Mouse (Mus musculus): Measurements from ENCODE around the gene Hist1h3f. TPM values are rescaled to one million over a fixed set of nuclear protein-coding genes. Genes with fewer than 3 reads are reported as not detected.

The Hist1h3f gene
- total RNA-seq (2014; rRNA removed) (154 and 239 TPM in 2 replicates), polyA plus RNA-seq (2015; fragmentation: Nextera tagmentation; extraction: Ambion mirVana) (0.21 and 0.23 TPM in 2 replicates)

DNA sequence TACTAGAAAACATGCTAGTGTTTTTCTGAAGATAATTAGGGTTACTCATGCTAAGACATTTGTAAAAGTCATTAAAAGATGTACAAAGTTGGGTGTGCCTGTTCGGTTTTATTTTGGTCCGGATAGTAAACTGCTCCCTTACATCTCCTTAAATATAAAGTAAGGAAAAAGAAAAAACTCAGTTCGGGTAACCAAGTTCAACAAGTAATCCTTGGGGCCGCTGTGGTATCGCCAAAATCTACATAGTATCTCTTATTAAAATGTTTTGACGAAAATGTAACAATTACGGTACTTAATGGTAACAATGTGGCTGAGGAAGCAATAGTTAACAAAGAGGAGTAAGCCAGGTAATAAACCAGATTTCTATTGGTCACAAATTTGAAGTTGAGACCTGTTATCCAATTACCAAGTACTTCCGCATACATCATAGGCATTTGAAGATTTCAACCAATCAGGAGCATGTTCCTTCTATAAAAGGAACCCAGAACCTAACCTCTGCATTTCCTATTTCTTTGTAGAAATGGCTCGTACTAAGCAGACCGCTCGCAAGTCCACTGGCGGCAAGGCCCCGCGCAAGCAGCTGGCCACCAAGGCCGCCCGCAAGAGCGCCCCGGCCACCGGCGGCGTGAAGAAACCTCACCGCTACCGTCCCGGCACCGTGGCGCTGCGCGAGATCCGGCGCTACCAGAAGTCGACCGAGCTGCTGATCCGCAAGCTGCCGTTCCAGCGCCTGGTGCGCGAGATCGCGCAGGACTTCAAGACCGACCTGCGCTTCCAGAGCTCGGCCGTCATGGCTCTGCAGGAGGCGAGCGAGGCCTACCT is at the start of gene Hist1h3f:
Hist1h3f (plus strand) TSS at position 88 of the 822 bp plus-strand sequence.
- H3K4me3 ChIP-seq (ENCODE audit: low read depth, low read length), result peak within 1 kb of the TSS; percentile 45
- H3K9me3 ChIP-seq (ENCODE audit: low read length), result no peaks in the 10 kb centered on the region
- DNase-seq (ENCODE audit: low spot score) (peak; percentile 98), ATAC-seq (ENCODE audit: low FRiP score) (peak; percentile 96)
- H3K27ac ChIP-seq (ENCODE audit: low read depth, low read length), result peak within 1 kb of the TSS; percentile 75
- no peaks in the 10 kb centered on the region for H3K4me1 ChIP-seq (ENCODE audit: insufficient read depth, low read length)
- under 1% methylated on average over 24 of the region's 45 CpGs for WGBS
- TF ChIP-seq CTCF (IDR thresholded peaks at IDR 0.05), result no peak
- H3K27me3 ChIP-seq (ENCODE audit: insufficient read depth, low read length), result no peaks in the 10 kb centered on the region
- peak within 1 kb of the TSS; percentile 48; the same call in 1 of the 2 replicates for H3K9ac ChIP-seq (replicated peaks; ENCODE audit: low read length, poor library complexity, severe bottlenecking)
- no peaks in the 10 kb centered on the region for H3K36me3 ChIP-seq (ENCODE audit: insufficient read depth, low read length)
- H3K4me2 ChIP-seq (ENCODE audit: low read depth, low read length, poor library complexity, severe bottlenecking), result peak within 1 kb of the TSS; percentile 65

DNA sequence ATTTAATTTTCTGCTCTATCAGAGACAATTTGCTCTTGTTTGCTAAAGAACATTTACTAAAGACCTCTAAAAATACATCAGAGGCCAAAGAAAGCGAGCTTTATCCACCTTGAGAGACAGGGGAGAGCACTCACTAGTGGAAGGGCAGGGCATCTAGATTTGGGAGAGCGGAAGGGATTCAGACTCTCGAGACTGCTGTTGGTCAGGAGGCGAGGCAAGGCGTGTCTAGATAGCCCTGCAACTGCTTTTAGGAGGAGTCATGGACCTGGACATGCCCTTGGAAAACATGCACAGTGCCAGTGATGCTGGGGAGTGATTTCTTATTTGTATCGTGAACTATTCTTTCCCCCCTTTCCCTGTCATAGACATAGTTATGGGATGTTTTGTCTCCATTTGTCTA is 48.3 kb upstream of the Hist1h3f start:
- TF ChIP-seq CTCF (IDR thresholded peaks at IDR 0.05), result no peak
- DNase-seq (ENCODE audit: low spot score) (no peak), ATAC-seq (ENCODE audit: low FRiP score) (no peak)
- 0 out of 2 replicates have a peak, but pooled peaks cover 4% of the 10 kb centered on the region for H3K27me3 ChIP-seq (ENCODE audit: insufficient read depth, low read length)
- no peaks in the 10 kb centered on the region for H3K9me3 ChIP-seq (ENCODE audit: low read length)
- WGBS, result 84% methylated on average over 6 of the region's 6 CpGs
- no peak overlapping the region for H3K4me3 ChIP-seq (ENCODE audit: low read depth, low read length)
- H3K27ac ChIP-seq (ENCODE audit: low read depth, low read length), result no peak overlapping the region
- H3K4me1 ChIP-seq (ENCODE audit: insufficient read depth, low read length), result no peaks in the 10 kb centered on the region
- no peak overlapping the region for H3K4me2 ChIP-seq (ENCODE audit: low read depth, low read length, poor library complexity, severe bottlenecking)
- no peak overlapping the region for H3K9ac ChIP-seq (replicated peaks; ENCODE audit: low read length, poor library complexity, severe bottlenecking)
- H3K36me3 ChIP-seq (ENCODE audit: insufficient read depth, low read length), result no peaks in the 10 kb centered on the region

DNA sequence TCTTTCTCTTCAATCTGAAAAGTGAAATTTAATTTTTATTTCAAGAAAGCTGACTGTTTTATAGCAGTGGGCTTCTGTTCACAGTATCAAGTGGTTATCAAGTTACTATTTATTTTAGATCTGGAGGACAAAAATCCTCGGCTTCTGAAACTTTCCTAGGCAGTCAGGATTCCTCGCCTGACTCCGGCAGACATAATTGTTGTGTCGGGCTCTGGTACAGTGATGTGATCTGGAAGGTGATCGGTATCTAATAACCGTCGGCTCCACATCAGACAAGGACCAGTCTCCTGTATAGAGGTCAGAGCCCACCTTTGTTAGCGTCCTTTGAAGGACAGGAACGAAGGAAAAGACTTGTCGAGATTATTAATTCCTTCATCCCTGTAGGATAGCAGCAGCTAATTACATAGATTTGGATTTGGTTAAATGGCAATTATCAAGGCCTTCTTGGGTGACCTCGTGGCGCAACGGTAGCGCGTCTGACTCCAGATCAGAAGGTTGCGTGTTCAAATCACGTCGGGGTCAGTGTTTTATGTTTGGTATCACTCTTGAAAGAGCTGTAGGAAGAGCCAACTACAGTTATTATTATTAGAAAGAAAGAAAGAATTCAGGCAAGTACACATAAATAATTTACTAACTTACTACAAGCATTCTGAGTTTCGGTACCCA is 46.1 kb upstream of the Hist1h3f start:
- no peaks in the 10 kb centered on the region for H3K9me3 ChIP-seq (ENCODE audit: low read length)
- no peak for TF ChIP-seq CTCF (IDR thresholded peaks at IDR 0.05)
- ATAC-seq (ENCODE audit: low FRiP score) (no peak), DNase-seq (ENCODE audit: low spot score) (peak; percentile 46)
- 7% methylated on average over 19 of the region's 19 CpGs for WGBS
- H3K4me2 ChIP-seq (ENCODE audit: low read depth, low read length, poor library complexity, severe bottlenecking), result peak overlapping the region; percentile 45
- no peaks in the 10 kb centered on the region for H3K4me1 ChIP-seq (ENCODE audit: insufficient read depth, low read length)
- H3K27me3 ChIP-seq (ENCODE audit: insufficient read depth, low read length), result 0 out of 2 replicates have a peak, but pooled peaks cover 4% of the 10 kb centered on the region
- peak overlapping the region; percentile 31 for H3K4me3 ChIP-seq (ENCODE audit: low read depth, low read length)
- H3K36me3 ChIP-seq (ENCODE audit: insufficient read depth, low read length), result no peaks in the 10 kb centered on the region
- H3K27ac ChIP-seq (ENCODE audit: low read depth, low read length), result no peak overlapping the region
- H3K9ac ChIP-seq (replicated peaks; ENCODE audit: low read length, poor library complexity, severe bottlenecking), result no peak overlapping the region

DNA sequence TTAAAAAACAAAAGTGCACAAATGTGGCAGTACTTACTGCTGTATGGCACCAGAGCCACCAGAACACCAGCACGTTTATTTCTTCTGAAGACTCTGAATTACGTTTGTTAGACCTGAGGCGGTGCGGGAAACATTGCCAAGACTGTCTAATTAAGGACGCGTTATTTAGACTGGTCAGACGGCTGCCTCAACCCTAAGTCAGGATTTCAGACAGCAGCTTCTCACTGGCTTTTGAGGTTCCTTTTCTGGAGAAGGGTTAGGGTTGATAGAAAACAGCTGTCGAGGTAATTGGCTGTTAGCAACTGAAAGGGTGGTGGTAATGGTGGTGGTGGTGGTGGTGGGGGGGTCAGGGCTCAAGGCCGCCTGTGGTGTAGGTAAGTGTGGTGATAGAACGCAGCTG is 45.2 kb upstream of the Hist1h3f start:
- DNase-seq (ENCODE audit: low spot score), result no peak
- 0 out of 2 replicates have a peak, but pooled peaks cover 4% of the 10 kb centered on the region for H3K27me3 ChIP-seq (ENCODE audit: insufficient read depth, low read length)
- no peak for TF ChIP-seq CTCF (IDR thresholded peaks at IDR 0.05)
- no peak overlapping the region for H3K27ac ChIP-seq (ENCODE audit: low read depth, low read length)
- peak overlapping the region; percentile 45 for H3K4me2 ChIP-seq (ENCODE audit: low read depth, low read length, poor library complexity, severe bottlenecking)
- no peaks in the 10 kb centered on the region for H3K9me3 ChIP-seq (ENCODE audit: low read length)
- H3K4me3 ChIP-seq (ENCODE audit: low read depth, low read length), result peak overlapping the region; percentile 31
- WGBS, result 11% methylated on average over 10 of the region's 10 CpGs
- no peak overlapping the region for H3K9ac ChIP-seq (replicated peaks; ENCODE audit: low read length, poor library complexity, severe bottlenecking)
- H3K4me1 ChIP-seq (ENCODE audit: insufficient read depth, low read length), result no peaks in the 10 kb centered on the region
- no peaks in the 10 kb centered on the region for H3K36me3 ChIP-seq (ENCODE audit: insufficient read depth, low read length)
- ATAC-seq (ENCODE audit: low FRiP score), result no peak

DNA sequence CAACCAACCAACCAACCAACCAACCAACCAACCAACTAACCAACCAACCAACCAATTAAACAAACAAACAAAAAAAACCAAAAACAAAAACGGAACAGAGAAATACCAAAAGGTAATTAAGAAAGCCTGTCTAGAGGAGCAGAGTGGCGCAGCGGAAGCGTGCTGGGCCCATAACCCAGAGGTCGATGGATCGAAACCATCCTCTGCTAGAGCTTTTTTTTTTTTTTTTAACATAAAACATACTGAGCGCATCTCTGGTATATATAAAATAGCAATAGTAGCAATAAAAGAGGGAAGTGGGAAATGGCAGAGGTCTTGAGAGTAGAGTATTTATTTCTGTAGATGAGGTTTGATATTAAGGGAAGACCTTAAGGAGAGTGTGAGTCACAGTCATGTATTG is 43.9 kb upstream of the Hist1h3f start:
- 0 out of 2 replicates have a peak, but pooled peaks cover 4% of the 10 kb centered on the region for H3K27me3 ChIP-seq (ENCODE audit: insufficient read depth, low read length)
- no peaks in the 10 kb centered on the region for H3K36me3 ChIP-seq (ENCODE audit: insufficient read depth, low read length)
- H3K4me3 ChIP-seq (ENCODE audit: low read depth, low read length), result no peak overlapping the region
- no peak overlapping the region for H3K27ac ChIP-seq (ENCODE audit: low read depth, low read length)
- no peaks in the 10 kb centered on the region for H3K9me3 ChIP-seq (ENCODE audit: low read length)
- ATAC-seq (ENCODE audit: low FRiP score), result no peak
- no peak for DNase-seq (ENCODE audit: low spot score)
- WGBS, result 11% methylated on average over 7 of the region's 7 CpGs
- TF ChIP-seq CTCF (IDR thresholded peaks at IDR 0.05), result no peak
- H3K9ac ChIP-seq (replicated peaks; ENCODE audit: low read length, poor library complexity, severe bottlenecking), result no peak overlapping the region
- no peaks in the 10 kb centered on the region; the same call in 1 of the 2 replicates for H3K4me1 ChIP-seq (ENCODE audit: insufficient read depth, low read length)
- 0 out of 2 replicates have a peak overlapping the region, but pooled peaks have one; percentile 4 for H3K4me2 ChIP-seq (ENCODE audit: low read depth, low read length, poor library complexity, severe bottlenecking)
